Mouse (Mus musculus) bone marrow macrophage, adult 2 months (primary cell): ENCODE measurements at regions not wholly inside any gene's neighbourhood (a gene's known extent, or its start where the extent isn't known, plus 50 kb on each side); places are given as distances from the start of the nearest gene placed in this dataset.

Experiments
- H3K27ac ChIP-seq: 2 replicates; pipeline ENCODE4 v1.5.1; 2012; ENCODE audit warnings: low read depth, low read length; ENCODE audit not compliant: insufficient read depth
- H3K4me1 ChIP-seq: 2 replicates; pipeline ENCODE4 v1.6.1; 2012; ENCODE audit warnings: low read length; ENCODE audit not compliant: control insufficient read depth, insufficient read depth
- H3K4me3 ChIP-seq: 2 replicates; pipeline ENCODE4 v1.5.1; 2012; ENCODE audit warnings: mild to moderate bottlenecking, low read length, moderate library complexity; ENCODE audit not compliant: insufficient read depth
- CTCF ChIP-seq: IDR thresholded peaks from 2 replicates; pipeline ENCODE4 v1.5.1; 2012; ENCODE audit warnings: low read depth, mild to moderate bottlenecking, low read length, moderate library complexity
- POLR2A ChIP-seq: IDR thresholded peaks from 2 replicates; pipeline ENCODE4 v1.6.1; 2012; ENCODE audit warnings: mild to moderate bottlenecking, low read depth, low read length, borderline replicate concordance

DNA sequence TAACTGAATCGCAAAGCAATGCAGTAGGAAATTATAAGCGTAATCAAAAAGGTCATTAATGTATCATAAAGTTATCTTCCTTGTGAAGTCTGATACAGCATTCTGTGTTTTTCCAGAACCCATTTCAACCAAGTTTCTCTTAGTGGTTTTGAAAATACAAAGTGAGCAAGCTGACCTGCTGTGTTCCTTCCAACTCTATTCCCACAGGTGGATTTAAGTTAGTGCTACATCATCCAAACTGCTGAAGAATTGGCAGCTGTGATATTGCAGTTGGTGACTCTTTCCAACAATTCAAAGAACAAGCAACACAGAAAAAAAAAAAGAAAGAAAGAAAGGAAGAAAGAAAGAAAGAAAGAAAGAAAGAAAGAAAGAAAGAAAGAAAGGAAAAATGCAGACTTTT is 396.1 kb upstream of the Hsf2 start:
- no peak overlapping the region for H3K4me3 ChIP-seq
- TF ChIP-seq CTCF (no peak), POLR2A (no peak)

GRCm38 (mm10) chr10:57095920-57096319 is 390.3 kb upstream of the Hsf2 start:
- Histone ChIP-seq H3K4me3 (no peak overlapping the region), H3K27ac (no peak overlapping the region), H3K4me1 (no peaks in the 10 kb centered on the region)
- TF ChIP-seq CTCF (no peak), POLR2A (no peak)

More for the DNA sequence above, 396.1 kb upstream of the Hsf2 start:
- H3K27ac ChIP-seq = no peak overlapping the region
- H3K4me1 ChIP-seq = no peaks in the 10 kb centered on the region

GRCm38 (mm10) chr10:57113359-57113758 is 372.8 kb upstream of the Hsf2 start:
- Histone ChIP-seq H3K4me3 (no peak overlapping the region), H3K27ac (no peak overlapping the region), H3K4me1 (no peaks in the 10 kb centered on the region)
- TF ChIP-seq CTCF = no peak

DNA sequence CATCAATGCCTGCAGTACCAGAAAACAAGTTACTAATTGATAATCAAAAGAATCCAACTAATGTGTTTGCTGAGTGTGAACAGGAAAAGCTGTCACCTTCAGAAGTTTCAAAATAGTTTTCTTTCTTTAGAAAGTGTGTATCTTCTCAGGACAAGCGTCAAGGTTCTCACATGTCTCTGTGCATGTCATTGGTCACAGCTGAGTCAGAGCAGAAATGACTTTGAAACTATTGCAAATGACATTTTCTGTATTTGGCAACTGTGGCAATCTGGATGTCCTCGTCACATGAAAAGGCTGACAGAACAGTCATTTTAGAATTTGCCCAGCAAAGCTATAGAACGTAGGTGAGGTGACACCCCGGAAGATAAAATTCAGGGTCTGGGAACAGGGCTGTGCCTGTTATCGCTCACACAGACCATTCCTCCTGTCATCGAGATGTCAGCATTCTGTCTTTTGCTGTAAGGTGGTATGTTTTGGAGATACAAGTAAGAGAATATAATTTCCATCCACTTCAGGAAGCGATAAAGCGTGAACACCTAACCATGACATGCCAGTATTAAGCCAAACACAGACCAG is 371.4 kb upstream of the Hsf2 start:
- Histone ChIP-seq H3K27ac (no peak overlapping the region), H3K4me3 (no peak overlapping the region), H3K4me1 (no peaks in the 10 kb centered on the region)
- TF ChIP-seq CTCF (no peak), POLR2A (no peak)

- no peak overlapping the region for H3K4me3 ChIP-seq
- H3K27ac ChIP-seq = no peak overlapping the region
- no peak for TF ChIP-seq CTCF
- no peak for TF ChIP-seq POLR2A
- no peaks in the 10 kb centered on the region for H3K4me1 ChIP-seq
Observed at GRCm38 (mm10) chr10:57121514-57121913, 364.7 kb upstream of the Hsf2 start.

- TF ChIP-seq POLR2A = no peak
- no peak for TF ChIP-seq CTCF
- Histone ChIP-seq H3K4me1 (no peaks in the 10 kb centered on the region), H3K27ac (no peak overlapping the region), H3K4me3 (no peak overlapping the region)
Observed at GRCm38 (mm10) chr10:57127185-57127584, 359.0 kb upstream of the Hsf2 start.

DNA sequence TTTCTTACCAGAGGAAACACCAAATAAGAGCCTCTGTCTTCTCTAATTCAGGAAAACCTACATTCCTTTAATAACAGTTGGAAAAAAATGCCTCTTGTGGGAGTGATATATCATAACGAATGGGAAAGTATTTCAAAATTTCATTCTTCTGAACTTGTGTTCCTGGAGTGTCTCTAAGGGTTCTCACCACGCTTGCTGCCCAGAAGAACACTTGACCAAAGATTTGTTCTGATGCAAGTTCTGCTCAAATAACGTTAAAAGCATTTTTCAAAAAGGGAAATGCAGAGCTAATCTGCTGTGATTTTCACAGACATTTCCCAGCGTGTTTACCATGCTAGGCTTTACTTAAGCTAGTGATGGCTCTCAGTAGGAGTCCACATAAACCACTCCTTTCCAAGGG is 329.8 kb upstream of the Hsf2 start:
- Histone ChIP-seq H3K4me3 (no peak overlapping the region), H3K4me1 (no peaks in the 10 kb centered on the region), H3K27ac (no peak overlapping the region)
- TF ChIP-seq CTCF = no peak
- TF ChIP-seq POLR2A = no peak

DNA sequence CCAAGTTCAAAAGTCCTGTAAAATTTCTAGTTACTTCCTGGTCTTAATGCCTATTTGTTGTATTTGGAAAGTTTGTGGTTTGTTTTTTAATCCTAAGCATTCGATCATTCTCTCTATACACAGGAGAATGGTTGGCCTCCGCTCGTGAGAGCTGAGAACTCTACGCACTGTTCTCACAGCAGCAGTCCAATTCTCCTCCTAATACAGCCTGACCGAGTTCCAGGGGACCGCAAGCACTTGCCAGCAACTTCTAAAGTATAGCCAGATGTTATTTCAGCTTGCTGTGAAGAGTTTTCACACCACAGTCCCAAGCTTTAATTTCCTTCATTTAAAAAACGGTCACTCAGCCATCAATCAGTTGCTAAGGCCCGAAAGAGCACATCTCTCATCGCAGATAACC is 329.3 kb upstream of the Hsf2 start:
- Histone ChIP-seq H3K4me1 (no peaks in the 10 kb centered on the region), H3K27ac (no peak overlapping the region)
- TF ChIP-seq POLR2A (no peak), CTCF (no peak)

GRCm38 (mm10) chr10:57160546-57160945 is 325.6 kb upstream of the Hsf2 start:
- Histone ChIP-seq H3K4me3 (no peak overlapping the region), H3K4me1 (no peaks in the 10 kb centered on the region), H3K27ac (no peak overlapping the region)
- TF ChIP-seq CTCF (no peak), POLR2A (no peak)

More for the DNA sequence above, 329.3 kb upstream of the Hsf2 start:
- no peak overlapping the region for H3K4me3 ChIP-seq

GRCm38 (mm10) chr10:57163359-57163758 is 322.8 kb upstream of the Hsf2 start:
- TF ChIP-seq CTCF (no peak), POLR2A (no peak)
- Histone ChIP-seq H3K27ac (no peak overlapping the region), H3K4me1 (no peaks in the 10 kb centered on the region), H3K4me3 (no peak overlapping the region)

- H3K4me1 ChIP-seq = no peaks in the 10 kb centered on the region
- no peak overlapping the region for H3K4me3 ChIP-seq
- H3K27ac ChIP-seq = no peak overlapping the region
- TF ChIP-seq POLR2A = no peak
- no peak for TF ChIP-seq CTCF
Observed at GRCm38 (mm10) chr10:57183560-57183959, 302.6 kb upstream of the Hsf2 start.
